Mouse (Mus musculus) limb, embryonic 13.5 days (tissue): ENCODE results near the gene P3h3. TPM values are rescaled to one million over a fixed set of nuclear protein-coding genes. Genes with fewer than 3 reads are reported as not detected.
A peak's percentile ranks its signal among the peaks of the same experiment; 100 is the strongest.

Experiments used
- ATAC-seq: fragments of 200-750 bp; cut with Nextera tagmentation; 2 replicates; pipeline ENCODE4 v1.8.0; 2017; ENCODE audit warnings: low read depth, moderate number of reproducible peaks, moderate TSS enrichment; ENCODE audit not compliant: low FRiP score
- H3K27ac ChIP-seq: fragments of 300-500 bp; sonication (generic); 2 replicates; pipeline ENCODE4 v1.5.1; 2015; ENCODE audit warnings: inconsistent platforms, mild to moderate bottlenecking, moderate library complexity
- H3K27me3 ChIP-seq: fragments of 300-500 bp; sonication (generic); 2 replicates; pipeline ENCODE4 v1.6.1; 2015; ENCODE audit warnings: mild to moderate bottlenecking, inconsistent platforms
- H3K36me3 ChIP-seq: fragments of 300-500 bp; sonication (generic); 2 replicates; pipeline ENCODE4 v1.6.1; 2015; ENCODE audit warnings: inconsistent platforms, mild to moderate bottlenecking, moderate library complexity
- H3K4me1 ChIP-seq: fragments of 300-500 bp; sonication (generic); 2 replicates; pipeline ENCODE4 v1.6.1; 2015; ENCODE audit warnings: inconsistent platforms
- H3K4me2 ChIP-seq: fragments of 300-500 bp; sonication (generic); replicated peaks from 2 replicates; pipeline ENCODE4 v1.6.1; 2015; ENCODE audit warnings: inconsistent platforms, mild to moderate bottlenecking, moderate library complexity
- H3K4me3 ChIP-seq: fragments of 300-500 bp; sonication (generic); 2 replicates; pipeline ENCODE4 v1.5.1; 2015; ENCODE audit warnings: moderate library complexity, mild to moderate bottlenecking, inconsistent platforms
- H3K9ac ChIP-seq: fragments of 300-500 bp; sonication (generic); 2 replicates; pipeline ENCODE4 v1.6.1; 2015; ENCODE audit warnings: mild to moderate bottlenecking, inconsistent platforms
- H3K9me3 ChIP-seq: fragments of 300-500 bp; sonication (generic); 2 replicates; pipeline ENCODE4 v1.6.1; 2016; ENCODE audit warnings: inconsistent platforms
- WGBS: fragments of 180-500 bp; shearing (Covaris S2); methylation state at CpG from one replicate; pipeline ENCODE4 v1.1.7; 2015; 5-methylcytosine and 5-hydroxymethylcytosine counted together
- polyA plus RNA-seq: library from polyadenylated mRNA; unstranded; fragments of >200 nt; fragmentation: Nextera tagmentation; extraction: Ambion mirVana; gene quantifications from 2 replicates; pipeline ENCODE4 v1.2.1, GENCODE M21; 2015

The P3h3 gene
- polyA plus RNA-seq, 1 experiment from 2014 or later = 60.4 TPM

- 87% methylated on average over 6 of the region's 6 CpGs for WGBS
- no peak for ATAC-seq
These were observed 31.1 kb upstream of the P3h3 start for GRCm38 (mm10) chr6:124888555-124889125.

GRCm38 (mm10) chr6:124887986-124888385 is 30.4 kb upstream of the P3h3 start, which contains the start of gene Cd4:
Gene Cd4 (minus strand): TSS chr6:124888221.
- no peak within 1 kb of the TSS for H3K9ac ChIP-seq
- H3K27ac ChIP-seq = no peak within 1 kb of the TSS
- H3K9me3 ChIP-seq = no peaks in the 10 kb centered on the region
- H3K36me3 ChIP-seq = no peaks in the 10 kb centered on the region
- no peak within 1 kb of the TSS for H3K4me3 ChIP-seq
- H3K27me3 ChIP-seq = no peaks in the 10 kb centered on the region
- 83% methylated on average over 9 of the region's 9 CpGs for WGBS
- H3K4me2 ChIP-seq = no peak within 1 kb of the TSS
- peaks cover 4% of the 10 kb centered on the region; the same call in 1 of the 2 replicates for H3K4me1 ChIP-seq
- no peak for ATAC-seq

More at GRCm38 (mm10) chr6:124888555-124889125, 31.1 kb upstream of the P3h3 start:
- Histone ChIP-seq H3K27ac (no peak overlapping the region), H3K4me2 (no peak overlapping the region), H3K9me3 (no peaks in the 10 kb centered on the region), H3K36me3 (no peaks in the 10 kb centered on the region), H3K4me3 (no peak overlapping the region), H3K4me1 (peaks cover 4% of the 10 kb centered on the region; the same call in 1 of the 2 replicates), H3K27me3 (no peaks in the 10 kb centered on the region), H3K9ac (no peak overlapping the region)

DNA sequence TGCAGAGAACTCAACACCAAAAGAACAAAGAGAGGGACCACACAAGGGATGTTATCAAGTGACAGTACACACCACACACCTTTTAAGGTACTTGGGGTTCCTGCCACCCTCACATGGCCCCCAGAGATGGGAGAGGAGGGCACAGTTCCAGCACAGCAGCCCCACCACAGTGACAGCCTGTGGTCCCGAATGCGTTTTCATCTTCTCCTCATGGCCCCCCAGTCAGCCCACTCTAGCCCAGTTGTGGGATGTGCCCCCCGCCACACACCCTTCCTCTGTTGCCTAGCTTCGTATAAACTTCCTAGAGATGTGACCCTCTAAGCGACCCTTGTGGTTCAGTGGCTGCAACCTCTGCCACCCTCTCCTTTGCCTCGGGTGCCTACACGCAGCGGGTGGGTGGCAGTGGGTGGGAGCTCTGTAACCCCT is 28.4 kb upstream of the P3h3 start:
- H3K4me1 ChIP-seq = peaks cover 4% of the 10 kb centered on the region; the same call in 1 of the 2 replicates
- no peak overlapping the region for H3K9ac ChIP-seq
- H3K27me3 ChIP-seq = no peaks in the 10 kb centered on the region
- WGBS = 94% methylated on average over 8 of the region's 8 CpGs
- H3K4me3 ChIP-seq = no peak overlapping the region
- H3K9me3 ChIP-seq = no peaks in the 10 kb centered on the region
- ATAC-seq = no peak
- no peaks in the 10 kb centered on the region for H3K36me3 ChIP-seq
- H3K27ac ChIP-seq = no peak overlapping the region
- H3K4me2 ChIP-seq = no peak overlapping the region

DNA sequence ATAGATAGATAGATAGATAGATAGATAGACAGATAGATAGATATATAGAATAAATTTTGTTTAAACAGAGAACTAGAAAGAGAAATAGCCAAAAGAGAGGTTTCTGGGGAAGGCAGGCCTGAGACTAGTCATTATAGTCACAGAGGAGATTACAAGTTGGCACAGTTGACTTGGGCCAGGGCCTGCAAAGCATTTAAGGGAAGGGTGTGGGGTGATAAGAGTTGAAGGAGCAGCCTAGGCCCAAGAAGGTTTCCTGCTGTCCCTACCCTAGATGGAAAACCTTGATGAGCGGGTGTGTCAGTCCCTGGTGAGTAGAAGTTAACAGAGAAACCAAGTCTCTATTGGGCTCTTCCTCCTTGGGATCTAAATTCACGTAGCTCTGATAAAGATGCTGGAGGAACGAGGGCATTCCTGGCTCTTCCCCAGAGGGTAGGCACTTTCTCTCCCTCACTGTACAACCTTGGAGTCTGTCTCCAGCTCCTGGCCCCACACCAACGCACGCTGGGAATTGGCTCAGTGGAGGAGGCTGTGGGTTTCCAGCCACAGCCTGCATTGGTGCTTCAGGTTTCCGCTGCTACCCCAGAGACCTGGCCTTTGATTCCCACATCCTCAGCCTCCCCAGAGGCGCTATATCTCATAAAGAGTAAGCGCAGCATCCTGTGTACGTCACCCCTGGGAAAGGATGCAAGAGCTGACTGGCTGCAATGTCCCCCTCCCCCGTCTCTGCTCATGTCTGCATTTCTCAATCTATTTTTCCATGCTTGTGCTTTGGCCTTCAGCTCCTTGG is 27.4 kb upstream of the P3h3 start:
- no peak for ATAC-seq
- WGBS = 63% methylated on average over 10 of the region's 10 CpGs
- H3K27ac ChIP-seq = no peak overlapping the region

DNA sequence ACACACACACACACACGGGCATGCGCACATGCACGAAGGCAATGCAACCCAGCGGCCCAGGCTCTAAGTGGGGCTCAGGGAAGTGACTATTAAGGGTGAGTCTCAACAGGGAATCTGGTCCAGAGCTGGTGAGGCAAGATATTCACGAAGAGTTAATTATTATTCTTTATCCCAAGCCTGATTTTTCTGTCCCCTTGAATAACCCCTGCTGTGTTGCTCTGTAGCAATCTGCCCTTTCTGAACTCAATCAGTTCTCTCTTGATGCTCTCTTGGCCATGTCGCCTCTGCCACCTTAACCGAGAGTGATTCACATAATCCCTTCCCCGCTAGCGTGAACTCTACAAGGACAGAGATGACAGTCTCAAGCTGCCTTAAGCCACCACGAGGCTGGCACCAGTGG is 25.8 kb upstream of the P3h3 start:
- no peaks in the 10 kb centered on the region for H3K27me3 ChIP-seq
- H3K4me3 ChIP-seq = no peak overlapping the region
- H3K4me1 ChIP-seq = peaks cover 4% of the 10 kb centered on the region; the same call in 1 of the 2 replicates
- no peaks in the 10 kb centered on the region for H3K9me3 ChIP-seq
- no peak overlapping the region for H3K27ac ChIP-seq
- whole genome bisulfite sequencing = 82% methylated on average over 10 of the region's 10 CpGs
- ATAC-seq = no peak
- no peaks in the 10 kb centered on the region for H3K36me3 ChIP-seq
- H3K4me2 ChIP-seq = no peak overlapping the region
- H3K9ac ChIP-seq = no peak overlapping the region

More for the DNA sequence above, 27.4 kb upstream of the P3h3 start:
- H3K4me3 ChIP-seq = no peak overlapping the region
- H3K9me3 ChIP-seq = no peaks in the 10 kb centered on the region
- H3K4me1 ChIP-seq = peaks cover 4% of the 10 kb centered on the region; the same call in 1 of the 2 replicates
- no peaks in the 10 kb centered on the region for H3K27me3 ChIP-seq
- H3K36me3 ChIP-seq = no peaks in the 10 kb centered on the region
- H3K9ac ChIP-seq = no peak overlapping the region
- H3K4me2 ChIP-seq = no peak overlapping the region

- Histone ChIP-seq H3K4me2 (no peak overlapping the region), H3K36me3 (no peaks in the 10 kb centered on the region), H3K4me1 (peaks cover 4% of the 10 kb centered on the region; the same call in 1 of the 2 replicates), H3K9ac (no peak overlapping the region), H3K9me3 (no peaks in the 10 kb centered on the region), H3K27me3 (no peaks in the 10 kb centered on the region), H3K27ac (no peak overlapping the region), H3K4me3 (no peak overlapping the region)
- 91% methylated on average over 9 of the region's 9 CpGs for WGBS
- ATAC-seq = no peak
These were observed 24.3 kb upstream of the P3h3 start for GRCm38 (mm10) chr6:124881821-124882220.

GRCm38 (mm10) chr6:124879390-124879789 is 21.8 kb upstream of the P3h3 start:
- Histone ChIP-seq H3K27me3 (no peaks in the 10 kb centered on the region), H3K27ac (no peak overlapping the region), H3K4me1 (no peaks in the 10 kb centered on the region), H3K9me3 (no peaks in the 10 kb centered on the region), H3K36me3 (no peaks in the 10 kb centered on the region), H3K4me3 (no peak overlapping the region), H3K9ac (no peak overlapping the region), H3K4me2 (no peak overlapping the region)
- 52% methylated on average over 6 of the region's 6 CpGs for WGBS
- no peak for ATAC-seq

DNA sequence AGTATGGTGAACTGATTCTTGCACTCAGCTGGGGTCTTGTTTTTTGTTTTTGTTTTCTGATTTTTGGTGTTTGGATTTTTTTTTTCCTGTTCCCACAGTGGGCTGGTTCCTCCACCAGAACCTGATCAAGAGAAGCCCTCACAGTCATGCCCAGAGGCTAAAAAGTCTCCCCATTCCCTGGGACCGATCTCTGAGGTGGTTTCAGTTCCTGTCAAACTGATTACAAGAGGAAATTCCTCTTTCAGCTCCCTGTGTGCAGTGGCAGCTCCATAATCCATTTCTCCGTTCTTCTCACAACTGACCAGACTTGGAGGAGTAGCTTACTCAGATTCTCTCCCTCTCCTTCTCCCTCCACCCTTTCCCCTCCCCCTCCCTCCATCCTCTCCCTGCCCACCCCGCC is 16.8 kb upstream of the P3h3 start:
- Histone ChIP-seq H3K27ac (no peak overlapping the region), H3K36me3 (no peaks in the 10 kb centered on the region), H3K4me2 (no peak overlapping the region), H3K4me3 (no peak overlapping the region), H3K27me3 (no peaks in the 10 kb centered on the region), H3K9me3 (no peaks in the 10 kb centered on the region), H3K9ac (no peak overlapping the region), H3K4me1 (no peaks in the 10 kb centered on the region)
- ATAC-seq = no peak
- WGBS = 41% methylated on average over 2 of the region's 3 CpGs

DNA sequence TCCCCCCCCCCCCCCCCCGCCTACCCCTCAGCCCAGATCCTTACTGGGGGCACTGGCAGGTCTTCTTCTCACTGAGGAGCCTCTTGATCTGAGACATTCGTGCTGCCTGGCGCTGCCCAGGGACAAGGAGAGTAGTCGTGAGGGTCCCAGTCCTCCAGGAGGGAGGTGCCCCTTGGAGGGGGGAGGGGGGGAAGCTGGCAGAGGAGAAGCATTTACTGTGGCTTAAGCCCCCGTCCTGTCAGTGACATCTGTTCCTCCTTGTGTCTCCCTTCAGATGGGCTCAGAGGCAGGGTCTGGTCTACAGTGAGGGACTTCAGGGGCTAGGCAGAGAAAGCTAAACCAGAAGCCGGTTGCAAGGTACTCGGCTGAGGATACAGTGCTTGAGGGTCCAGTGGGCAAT is 9.0 kb upstream of the P3h3 start:
- H3K4me2 ChIP-seq = no peak overlapping the region
- peaks cover 38% of the 10 kb centered on the region for H3K4me1 ChIP-seq
- H3K36me3 ChIP-seq = no peaks in the 10 kb centered on the region
- no peak for ATAC-seq
- no peaks in the 10 kb centered on the region for H3K9me3 ChIP-seq
- peaks cover 10% of the 10 kb centered on the region for H3K27me3 ChIP-seq
- WGBS = 54% methylated on average over 6 of the region's 7 CpGs
- peak overlapping the region; percentile 35; the same call in 1 of the 2 replicates for H3K9ac ChIP-seq
- H3K4me3 ChIP-seq = no peak overlapping the region
- no peak overlapping the region for H3K27ac ChIP-seq

DNA sequence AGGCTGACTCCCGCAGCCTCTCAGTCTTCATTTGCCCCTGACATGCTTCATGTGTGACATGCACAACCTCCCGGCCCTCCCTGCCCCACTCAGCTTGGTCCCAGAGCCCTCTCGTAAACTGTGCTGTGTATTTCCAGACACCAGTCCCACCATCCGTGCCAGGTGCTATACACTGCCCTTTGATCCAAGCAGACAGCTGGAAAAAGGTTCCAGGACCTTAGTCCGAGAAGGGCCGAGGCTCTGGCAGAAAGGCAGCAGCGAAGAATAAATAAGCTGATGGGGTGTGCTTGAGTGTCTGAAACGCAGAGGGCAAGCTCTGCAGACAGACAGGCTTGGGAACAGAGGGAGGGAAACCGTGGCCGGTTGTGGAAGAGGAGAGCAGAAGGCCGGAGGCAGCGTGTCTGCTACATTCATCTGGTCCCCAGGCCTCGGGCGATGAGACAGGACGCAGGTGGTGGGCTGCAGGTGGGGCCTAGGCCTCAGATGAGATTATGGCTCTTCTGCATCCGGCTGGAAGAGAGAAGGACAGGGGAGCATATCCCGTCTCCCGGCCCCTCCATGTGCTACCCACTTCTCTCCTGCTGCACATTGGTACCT is 8.3 kb upstream of the P3h3 start:
- peaks cover 43% of the 10 kb centered on the region for H3K4me1 ChIP-seq
- H3K27me3 ChIP-seq = peaks cover 13% of the 10 kb centered on the region
- WGBS = 30% methylated on average over 18 of the region's 18 CpGs
- H3K36me3 ChIP-seq = no peaks in the 10 kb centered on the region
- no peak overlapping the region; the same call in 1 of the 2 replicates for H3K27ac ChIP-seq
- ATAC-seq = no peak
- H3K9me3 ChIP-seq = no peaks in the 10 kb centered on the region
- H3K4me2 ChIP-seq = no peak overlapping the region
- H3K9ac ChIP-seq = peak overlapping the region; percentile 51
- H3K4me3 ChIP-seq = no peak overlapping the region

GRCm38 (mm10) chr6:124863658-124864298 is 6.2 kb upstream of the P3h3 start, which contains the start of gene Gpr162:
Gene Gpr162 (minus strand): TSS chr6:124863983.
- Histone ChIP-seq H3K9ac (peak within 1 kb of the TSS; percentile 75), H3K9me3 (no peaks in the 10 kb centered on the region), H3K4me3 (peak within 1 kb of the TSS; percentile 59), H3K4me1 (peaks cover 59% of the 10 kb centered on the region), H3K27ac (peak within 1 kb of the TSS; percentile 15; the same call in 1 of the 2 replicates), H3K27me3 (peaks cover 15% of the 10 kb centered on the region), H3K36me3 (no peaks in the 10 kb centered on the region), H3K4me2 (peak within 1 kb of the TSS; percentile 88)
- under 1% methylated on average over 41 of the region's 43 CpGs for WGBS
- ATAC-seq = peak; percentile 73
